Mouse (Mus musculus) cerebellum, postnatal 14 days (tissue): ENCODE measurements around the gene Pnmal2.

Experiments used
- DNase-seq, 2 experiments: peaks; one replicate each; pipeline ENCODE4 v3.0.0; 2021; ENCODE audit warnings: mixed read lengths in 2 of 2

Gene Pnmal2

GRCm38 (mm10) chr7:16946441-16947348 lies 2.2 kb downstream of the Pnmal2 start:
- DNase-seq: peak; percentile 83 to 86

GRCm38 (mm10) chr7:16947349-16947895 lies 2.9 kb downstream of the Pnmal2 start:
- DNase-seq: peak; percentile 60 to 68

GRCm38 (mm10) chr7:16947959-16948361 lies 3.5 kb downstream of the Pnmal2 start:
- peak; percentile 61 to 74 for DNase-seq

- peak; percentile 37 to 57 for DNase-seq
These were observed 4.5 kb downstream of the Pnmal2 start for GRCm38 (mm10) chr7:16948923-16949458.

- peak; percentile 93 to 94 for DNase-seq
These were observed 5.7 kb downstream of the Pnmal2 start for GRCm38 (mm10) chr7:16949908-16950841.

- peak; percentile 88 to 89 for DNase-seq
These were observed 6.6 kb downstream of the Pnmal2 start for GRCm38 (mm10) chr7:16950861-16951635.

GRCm38 (mm10) chr7:16953776-16954175 lies 9.3 kb downstream of the Pnmal2 start:
- DNase-seq: peak; percentile 38 to 45

- no peak for DNase-seq
These were observed 11.2 kb downstream of the Pnmal2 start for GRCm38 (mm10) chr7:16955712-16956111.

GRCm38 (mm10) chr7:16956410-16957265 lies 12.2 kb downstream of the Pnmal2 start:
- DNase-seq: peak in 1 of 2 experiments; percentile 44

GRCm38 (mm10) chr7:16959539-16960187 lies 15.2 kb downstream of the Pnmal2 start, which contains the start of gene Pnmal1:
Gene Pnmal1 (plus strand): TSS chr7:16959679.
- DNase-seq: peak; percentile 96

GRCm38 (mm10) chr7:16961678-16962077 lies 17.2 kb downstream of the Pnmal2 start:
- DNase-seq: no peak

GRCm38 (mm10) chr7:16968414-16968813 lies 23.9 kb downstream of the Pnmal2 start:
- DNase-seq: no peak

GRCm38 (mm10) chr7:16971160-16971559 lies 26.7 kb downstream of the Pnmal2 start:
- no peak for DNase-seq

GRCm38 (mm10) chr7:16974018-16974417 lies 29.5 kb downstream of the Pnmal2 start:
- DNase-seq: peak in 1 of 2 experiments; percentile 66

- DNase-seq: no peak
These were observed 31.8 kb downstream of the Pnmal2 start for GRCm38 (mm10) chr7:16976298-16976697.

GRCm38 (mm10) chr7:16978173-16978572 lies 33.7 kb downstream of the Pnmal2 start:
- no peak for DNase-seq

- no peak for DNase-seq
These were observed 34.1 kb downstream of the Pnmal2 start for GRCm38 (mm10) chr7:16978593-16978992.

- DNase-seq: peak; percentile 46 to 64
These were observed 35.9 kb downstream of the Pnmal2 start for GRCm38 (mm10) chr7:16980348-16980747.

- DNase-seq: peak; percentile 88 to 90
These were observed 38.5 kb downstream of the Pnmal2 start, which contains the start of gene Gm42372 for GRCm38 (mm10) chr7:16982859-16983568. Gene Gm42372 (plus strand): TSS chr7:16983086.
